Mouse (Mus musculus): Measurements from ENCODE around the gene Mustn1. TPM values are rescaled to one million over a fixed set of nuclear protein-coding genes. Genes with fewer than 3 reads are reported as not detected.

The Mustn1 gene
- total RNA-seq, 2 experiments from 2014 or later = 12.5 to 14.4 TPM

DNA sequence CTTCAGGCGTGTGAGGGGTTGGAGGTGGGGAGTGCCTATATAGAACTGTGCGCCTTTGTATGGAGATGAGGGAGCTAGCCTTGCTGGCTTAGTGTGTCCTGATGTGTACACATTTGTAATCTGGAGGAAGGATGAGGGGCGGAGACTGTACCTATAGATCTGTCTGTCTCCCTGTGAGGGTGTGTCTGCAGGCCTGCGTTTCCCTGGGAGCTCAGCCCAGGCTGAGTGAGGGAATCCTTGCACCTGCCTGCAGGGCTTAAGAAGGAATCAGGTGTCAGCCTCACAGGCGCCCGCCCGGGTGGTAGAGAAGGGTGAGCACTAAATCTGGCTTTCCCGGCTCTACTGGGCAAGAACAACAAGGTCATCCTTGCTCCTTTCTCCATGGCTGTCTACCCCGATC lies 794 bp downstream of the Mustn1 start:
- DNase-seq = no peak

DNA sequence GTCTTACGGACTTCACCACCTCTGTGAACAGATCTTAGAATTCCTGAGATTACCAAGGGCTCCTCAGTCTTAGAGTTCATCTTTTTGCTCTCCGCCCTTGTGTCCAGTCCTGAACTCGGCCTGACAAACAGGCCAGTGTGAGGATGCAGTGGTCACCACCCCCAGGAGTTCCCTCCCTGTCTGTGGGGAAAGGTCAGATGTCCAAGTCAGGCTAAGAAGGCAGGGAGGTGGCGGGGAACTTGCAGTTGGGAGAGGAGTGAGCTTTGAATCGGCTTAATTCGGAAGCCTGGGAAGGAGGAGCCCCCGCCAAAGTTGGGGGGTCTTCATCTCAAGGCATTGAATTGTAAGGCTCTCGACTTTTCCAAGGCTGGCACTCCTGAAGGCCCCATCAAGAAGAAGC lies 1.3 kb downstream of the Mustn1 start:
- no peak for DNase-seq

DNA sequence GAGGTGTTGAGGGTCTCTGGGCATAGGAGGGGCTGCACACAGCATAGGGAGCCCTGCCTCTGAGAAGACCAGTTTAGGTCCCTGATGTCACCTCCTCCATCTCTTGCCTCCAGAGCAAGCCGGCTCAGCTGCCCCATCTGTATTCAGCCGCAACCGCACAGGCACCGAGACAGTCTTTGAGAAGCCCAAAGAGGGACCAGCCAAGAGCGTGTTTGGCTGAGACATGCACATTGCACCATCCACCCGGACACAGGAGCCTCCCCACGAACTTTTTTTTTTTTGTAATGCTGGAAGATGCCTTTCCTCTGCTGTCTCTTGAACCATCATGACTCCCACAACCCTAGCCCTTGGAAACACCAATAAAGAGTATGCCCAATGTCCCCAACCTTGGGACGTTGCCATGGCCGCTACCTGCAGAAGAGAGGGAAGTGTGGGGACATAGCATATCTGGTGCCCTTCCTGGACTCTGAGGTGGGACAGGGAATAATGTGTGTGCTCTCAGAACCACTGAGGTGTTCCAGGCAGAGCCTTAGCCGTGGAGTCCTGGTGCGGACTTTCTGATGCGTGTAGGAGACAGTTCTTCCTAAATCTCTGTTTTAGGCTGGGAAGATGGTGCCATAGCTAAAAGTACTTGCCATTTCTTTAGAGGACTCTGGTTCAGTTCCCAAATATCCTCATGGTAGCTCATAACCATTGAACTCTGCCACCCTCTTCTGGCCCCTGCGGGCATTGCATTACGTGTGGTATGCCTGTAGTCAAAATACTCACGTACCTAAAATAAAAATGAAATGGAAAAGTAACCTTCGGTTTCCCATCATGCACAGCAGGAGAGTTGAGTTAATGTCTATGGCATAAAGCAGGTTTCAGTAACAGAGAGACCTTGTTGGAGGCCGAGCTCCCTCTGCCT lies 2.1 kb downstream of the Mustn1 start:
- DNase-seq = peak; percentile 66 to 91

DNA sequence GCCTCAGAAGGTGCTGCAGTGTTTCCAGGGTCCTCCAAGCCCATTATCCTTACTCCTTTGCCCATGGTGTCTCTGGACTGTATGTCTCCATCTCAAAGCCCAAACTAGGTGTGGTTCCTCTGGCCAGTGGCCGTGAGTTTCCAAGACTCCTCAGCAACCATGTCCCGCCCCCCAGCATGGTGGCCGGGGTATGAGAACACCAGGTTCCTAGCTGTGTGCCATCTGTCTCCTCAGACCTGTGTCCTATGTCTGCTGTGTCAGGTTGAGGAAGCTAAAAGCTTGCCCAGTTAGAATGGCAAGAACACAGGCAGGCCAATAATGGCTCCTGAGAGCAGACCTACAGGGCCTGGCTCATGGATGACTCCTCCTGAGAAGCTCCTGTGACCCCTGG lies 2.7 kb downstream of the Mustn1 start:
- no peak for DNase-seq

DNA sequence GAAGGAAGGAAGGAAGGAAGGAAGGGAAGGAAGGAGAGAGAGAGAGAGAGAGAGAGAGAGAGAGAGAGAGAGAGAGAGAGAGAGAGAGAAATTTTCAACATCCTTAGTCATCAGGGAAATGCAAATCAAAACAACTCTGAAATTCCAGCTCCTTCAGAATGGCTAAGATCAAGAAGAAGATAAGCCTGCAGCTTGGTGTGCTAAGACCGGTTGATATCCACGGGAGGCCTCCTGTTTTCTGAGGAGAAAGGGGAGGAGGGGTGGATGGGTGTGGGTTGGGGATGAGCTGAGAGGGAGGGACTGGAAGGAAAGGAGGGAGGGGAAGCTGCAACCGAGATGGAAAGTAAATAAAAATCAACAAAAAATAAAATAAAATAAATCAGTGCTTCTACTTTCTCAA lies 6.3 kb downstream of the Mustn1 start:
- no peak for DNase-seq

DNA sequence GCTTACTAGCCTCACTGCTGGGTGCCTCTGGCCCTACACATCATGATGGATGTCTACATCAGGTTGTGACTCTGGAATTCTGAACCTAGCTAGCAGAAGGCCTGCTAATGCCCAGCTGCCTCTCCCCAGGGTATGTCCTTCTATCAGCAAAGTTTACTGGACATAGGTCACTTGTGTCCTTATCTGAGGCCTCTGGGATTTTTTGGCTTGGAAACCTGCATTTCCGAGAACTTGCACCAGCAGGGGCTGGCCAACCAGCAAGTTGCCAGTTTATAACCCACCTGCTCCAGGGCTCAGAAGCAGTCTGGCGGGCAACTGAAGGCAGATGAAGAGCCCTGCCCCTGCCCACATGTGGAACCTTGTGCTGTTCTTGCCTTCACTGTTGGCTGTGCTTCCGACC lies 7.2 kb downstream of the Mustn1 start, which contains the start of gene Itih4:
Gene Itih4 (plus strand): TSS at position 273 of the 400 bp plus-strand sequence.
- no peak for DNase-seq

DNA sequence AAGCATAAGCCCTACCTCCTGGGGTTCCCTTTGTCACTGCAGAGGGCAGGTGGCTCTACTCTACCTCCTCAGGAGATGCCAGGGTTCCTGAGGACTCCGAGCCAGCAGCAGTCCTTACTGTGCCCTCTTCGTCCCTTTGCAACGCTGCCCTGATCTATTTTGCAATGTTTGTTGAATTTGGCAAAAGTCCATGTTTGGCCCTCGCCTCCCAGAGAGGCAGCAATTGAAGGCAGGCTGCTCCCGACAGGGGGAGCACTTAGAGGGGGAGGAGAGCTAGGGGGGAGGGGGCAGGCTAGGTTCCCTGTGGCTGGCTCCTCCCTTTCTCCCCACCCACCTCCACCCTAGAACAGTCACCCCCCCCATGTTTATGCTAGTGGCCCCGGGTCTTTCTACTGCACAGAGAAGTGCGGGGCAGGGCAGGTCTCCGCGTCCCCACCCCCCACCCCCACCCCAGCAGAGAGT lies 9.3 kb downstream of the Mustn1 start:
- DNase-seq = peak; percentile 74 to 82

DNA sequence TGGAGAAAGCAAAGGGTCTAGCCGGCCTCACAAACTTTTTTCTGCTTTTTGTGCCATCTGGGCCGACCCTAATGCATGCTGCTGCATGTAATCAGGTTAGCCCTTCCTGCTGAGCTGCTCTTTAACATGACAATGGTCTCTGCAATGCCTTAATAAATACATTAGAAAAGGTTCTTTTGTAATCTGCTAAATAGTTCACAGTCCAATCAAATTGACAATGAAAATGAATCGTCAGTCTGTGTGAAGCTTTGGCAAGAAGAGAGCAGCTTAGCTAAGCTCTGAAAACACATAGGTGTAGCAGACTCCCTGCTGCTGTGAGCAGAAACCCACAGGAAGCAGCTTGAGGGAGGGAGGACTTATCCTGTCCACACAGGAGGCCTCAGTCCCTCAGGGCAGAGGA lies 21.0 kb downstream of the Mustn1 start:
- no peak for DNase-seq

DNA sequence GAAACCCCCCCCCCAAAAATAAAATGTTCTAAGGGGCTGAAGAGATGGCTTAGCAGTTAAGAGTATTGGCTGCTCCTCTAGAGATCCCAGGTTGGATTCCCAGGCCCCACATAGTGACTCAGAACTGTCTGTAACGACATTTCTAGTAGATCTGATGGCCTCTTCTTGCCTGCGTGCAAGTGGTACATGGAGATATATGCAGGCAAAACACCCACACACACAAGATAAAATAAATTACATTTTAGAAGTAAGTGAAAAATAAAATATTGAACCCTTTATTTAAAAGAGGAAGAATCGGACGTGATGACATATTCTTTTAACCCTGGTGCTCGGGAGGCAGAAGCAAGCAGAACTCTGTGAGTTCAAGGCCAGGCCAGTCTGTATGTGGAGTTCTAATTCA lies 23.6 kb downstream of the Mustn1 start:
- DNase-seq = no peak

DNA sequence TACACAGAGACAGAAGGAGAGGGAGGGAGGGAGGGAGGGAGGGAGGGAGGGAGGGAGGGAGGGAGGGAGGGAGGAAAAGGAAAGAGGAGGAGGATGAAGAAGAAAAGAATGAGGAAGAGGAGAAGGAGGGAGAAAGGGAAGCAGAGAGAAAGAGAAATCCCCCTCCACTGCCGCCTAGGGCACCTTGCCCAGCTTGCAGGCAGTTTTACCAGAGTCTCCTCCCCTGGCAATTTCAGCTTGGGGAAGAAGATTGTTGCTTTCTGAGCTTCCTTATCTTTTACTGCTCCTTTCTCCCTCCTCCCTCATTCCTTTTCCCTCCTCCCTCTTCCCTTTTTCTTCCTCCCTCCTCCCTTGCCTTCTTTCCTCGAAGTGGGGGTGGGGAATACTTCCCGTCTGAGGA lies 24.0 kb downstream of the Mustn1 start:
- DNase-seq = no peak

DNA sequence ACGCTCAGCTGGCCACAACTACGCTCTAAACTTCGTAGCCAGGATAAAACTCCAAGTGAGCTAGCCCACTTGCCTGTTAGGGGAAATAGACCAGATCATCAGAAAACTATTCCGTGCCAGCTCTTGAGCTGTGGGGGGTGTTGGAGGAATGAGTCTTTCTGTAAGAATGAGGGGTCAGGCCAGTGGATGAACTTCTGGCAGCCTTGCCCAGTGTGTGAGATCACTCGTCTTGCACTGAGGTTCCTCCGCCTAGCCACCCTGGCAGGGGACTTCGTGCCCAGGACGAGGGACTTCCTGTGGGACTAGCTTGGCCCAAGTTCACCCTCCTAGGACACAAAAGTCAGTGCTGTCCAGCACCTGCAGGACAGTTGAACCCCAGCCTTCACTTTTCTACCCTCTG lies 25.3 kb downstream of the Mustn1 start:
- DNase-seq = no peak

DNA sequence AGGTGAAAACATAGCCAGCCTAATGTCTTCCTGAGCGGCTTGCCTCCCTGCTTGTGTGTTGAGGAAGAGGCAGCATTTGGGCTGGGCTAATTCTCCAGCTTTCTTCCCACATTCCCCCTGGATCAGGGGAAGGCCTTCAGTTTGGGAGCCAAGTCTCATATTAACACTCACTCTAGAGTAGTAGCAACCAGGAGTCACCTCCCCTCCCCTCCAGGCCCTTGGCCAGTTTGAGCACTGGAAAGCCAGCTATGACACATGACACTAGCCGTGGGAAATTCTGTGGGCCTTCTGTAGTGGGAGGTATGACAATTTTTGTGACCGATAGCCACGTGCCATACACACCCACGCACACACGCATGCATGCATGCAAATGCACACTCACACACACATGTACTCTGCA lies 27.0 kb downstream of the Mustn1 start:
- no peak for DNase-seq

DNA sequence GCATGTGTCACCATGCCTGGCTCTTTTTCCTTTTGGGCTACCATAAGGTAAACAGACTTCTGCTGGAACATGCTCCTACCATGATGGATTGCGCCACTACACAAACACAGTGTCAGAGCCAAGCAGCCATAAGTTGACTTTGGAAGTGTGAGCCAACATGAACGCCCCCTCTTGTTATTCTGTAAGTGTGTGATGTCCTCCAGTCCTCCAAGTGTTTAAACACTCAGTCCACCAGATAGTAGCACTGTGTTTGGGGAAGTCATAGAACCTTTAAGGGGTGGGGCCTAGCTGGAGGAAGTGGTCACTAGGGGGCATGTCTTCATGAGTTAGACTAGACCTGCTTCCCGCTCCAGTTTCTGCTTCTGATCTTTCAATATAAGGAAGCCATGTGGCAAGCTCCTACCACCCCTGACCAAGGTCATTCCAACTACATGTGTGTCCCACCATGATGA lies 28.8 kb downstream of the Mustn1 start:
- DNase-seq = peak in 1 of 2 experiments; percentile 26

DNA sequence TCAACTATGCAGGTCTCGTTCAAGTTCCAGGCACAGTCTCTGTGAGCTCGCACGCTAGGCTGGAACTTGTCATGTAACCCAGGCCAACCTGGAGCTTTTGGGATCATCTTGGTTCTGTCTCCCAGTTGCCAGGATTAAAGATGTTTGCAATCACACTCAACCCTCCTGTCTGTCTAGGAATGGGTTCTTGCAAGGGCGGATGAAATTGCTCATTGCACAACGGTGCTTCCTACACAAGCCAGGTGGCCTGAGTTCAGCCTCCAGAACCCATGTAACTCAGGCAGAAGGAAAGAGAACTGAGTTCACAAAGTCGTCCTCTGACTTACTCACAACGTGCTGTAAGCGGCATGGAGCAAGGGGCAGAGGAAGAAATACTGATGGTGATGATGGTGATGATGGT lies 32.1 kb downstream of the Mustn1 start:
- no peak for DNase-seq

DNA sequence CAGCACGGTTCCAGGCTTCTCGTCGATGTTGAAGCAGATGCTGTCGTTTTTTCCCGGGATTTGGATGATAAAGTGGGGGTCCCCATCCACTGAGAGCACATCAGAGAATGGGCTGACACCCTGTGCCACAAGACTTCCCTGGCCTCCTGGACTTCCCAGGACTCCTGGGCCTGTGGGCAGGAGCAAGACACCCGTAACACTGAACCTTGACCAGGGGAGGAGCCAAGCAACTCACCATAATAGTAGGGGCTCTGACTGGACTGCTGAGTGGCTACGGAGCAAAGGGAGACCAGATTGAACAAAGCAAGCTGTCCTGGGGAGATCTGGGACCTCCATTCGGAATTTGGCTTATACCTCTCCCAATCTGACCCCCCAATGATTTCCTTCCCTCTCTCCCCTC lies 33.6 kb downstream of the Mustn1 start:
- DNase-seq = no peak

DNA sequence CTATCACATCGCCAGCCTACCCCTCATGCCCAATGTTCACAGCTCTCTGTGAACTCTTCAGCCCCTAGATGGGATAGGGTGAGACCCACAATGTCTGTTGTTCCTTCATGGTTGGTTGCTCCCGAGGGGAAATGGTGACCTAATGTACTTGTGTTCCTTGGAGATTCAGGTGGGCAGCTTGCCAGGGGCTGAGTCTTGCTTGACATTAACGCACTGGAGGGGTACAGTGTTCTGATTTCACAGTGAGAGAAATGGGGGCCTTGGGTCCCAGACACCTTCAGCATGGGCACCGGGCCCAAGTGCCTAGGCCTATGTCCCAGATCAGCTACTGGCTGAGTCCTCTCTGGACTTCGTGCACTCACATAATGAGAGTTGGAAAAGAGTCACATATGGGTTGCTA lies 34.4 kb downstream of the Mustn1 start:
- no peak for DNase-seq

DNA sequence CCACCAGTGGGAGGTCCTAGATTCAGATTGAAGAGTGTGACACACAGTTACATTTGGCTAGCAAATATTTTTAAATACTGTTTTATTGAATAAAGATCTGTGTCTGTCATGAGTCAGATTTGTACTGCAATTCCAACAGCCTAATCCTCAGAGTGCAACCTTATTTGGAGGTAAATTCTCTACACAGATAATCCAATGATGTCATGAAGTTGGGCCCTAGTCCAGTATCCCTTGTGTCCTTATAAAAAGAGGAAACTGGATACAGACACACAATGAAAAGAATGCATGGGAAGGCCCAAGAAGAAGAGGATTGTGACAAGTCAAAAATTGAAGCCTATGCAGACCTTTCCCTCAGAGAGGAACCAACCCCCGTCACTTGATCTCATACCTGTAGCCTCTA lies 37.5 kb downstream of the Mustn1 start:
- no peak for DNase-seq

DNA sequence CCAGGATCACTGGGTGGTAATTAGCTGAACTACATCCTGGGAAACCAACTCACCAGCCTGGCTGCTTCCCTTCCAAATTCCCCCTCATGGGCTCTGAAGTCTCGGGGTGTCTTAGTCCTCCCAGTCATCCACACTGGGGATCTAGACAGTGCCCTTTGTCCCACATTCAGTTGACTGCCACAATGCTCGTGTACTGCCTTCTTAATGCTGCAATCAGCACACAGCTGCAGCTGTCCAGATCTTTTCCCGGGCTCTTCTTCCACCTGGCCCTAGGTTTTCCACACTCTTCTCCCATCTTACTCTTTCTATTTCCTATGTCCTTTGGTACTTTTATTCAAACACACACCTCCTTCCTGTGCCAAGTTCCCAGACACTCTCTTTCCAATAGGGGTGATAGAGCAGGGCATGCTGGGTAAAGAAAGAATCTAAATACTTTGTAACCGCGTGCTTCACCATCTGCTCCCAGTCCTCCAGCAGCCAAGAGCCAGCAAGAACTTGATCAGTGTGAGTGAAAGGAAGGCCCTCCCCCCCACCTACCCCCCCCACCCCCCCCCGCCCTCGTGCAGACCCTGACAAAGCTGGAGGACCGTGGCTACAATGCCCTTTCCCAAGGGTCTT lies 43.2 kb downstream of the Mustn1 start:
- no peak for DNase-seq

DNA sequence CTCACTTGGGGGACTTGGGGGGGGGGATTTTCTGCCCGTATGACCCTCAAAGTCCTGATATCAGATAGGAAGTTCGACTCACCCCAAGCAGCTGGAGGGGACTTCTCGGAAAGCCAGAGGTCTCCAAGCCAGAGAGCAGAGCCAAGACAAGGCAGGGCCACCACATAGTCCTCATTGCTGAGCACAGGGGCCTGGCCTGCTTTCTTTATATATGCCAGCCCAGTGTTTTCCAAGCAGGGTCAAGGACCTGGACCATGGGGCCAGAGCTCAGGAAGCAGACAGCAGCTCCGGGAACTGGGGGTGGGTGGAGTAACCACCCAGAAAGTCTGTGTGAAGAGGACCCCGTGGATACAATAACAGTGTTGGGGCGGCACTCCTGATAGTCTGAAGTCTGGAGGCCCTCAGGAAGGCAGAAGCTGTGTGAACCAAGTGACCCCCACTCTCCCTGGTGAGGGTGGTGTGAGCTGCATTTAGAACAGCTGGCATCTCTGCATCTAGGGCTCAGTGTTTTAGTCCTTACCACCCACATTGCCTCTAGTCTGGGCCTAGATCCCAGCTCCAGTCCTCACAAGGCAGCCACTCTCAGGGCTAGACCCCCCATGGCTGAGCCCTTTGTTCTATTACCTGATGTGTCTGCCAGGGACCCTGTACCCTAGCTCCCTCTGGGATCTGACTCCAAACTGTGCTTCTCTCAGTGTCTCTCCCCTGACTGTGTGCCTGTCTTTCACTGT lies 44.5 kb downstream of the Mustn1 start, which contains the start of gene Itih3:
Gene Itih3 (minus strand): TSS at position 386 of the 731 bp plus-strand sequence.
- DNase-seq = peak; percentile 17 to 38

DNA sequence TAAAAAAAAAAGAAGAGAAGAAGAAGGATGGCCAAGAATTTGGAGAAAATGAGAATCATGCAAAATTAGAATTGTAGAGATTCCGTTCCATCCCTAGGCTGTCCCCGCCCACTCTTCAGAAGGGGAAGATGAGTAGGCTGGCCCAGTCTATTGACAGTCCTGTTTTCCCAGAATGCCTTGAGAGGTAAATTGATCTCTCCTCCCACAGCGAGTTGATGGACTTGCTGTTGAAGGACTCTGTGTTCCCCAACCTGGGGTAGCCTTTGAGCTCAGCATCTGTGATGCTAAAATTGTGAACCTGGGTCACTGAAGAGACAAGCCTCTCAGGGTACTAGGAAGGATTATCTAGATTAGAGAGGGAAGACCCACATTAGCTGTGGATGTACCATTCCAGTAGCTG lies 46.5 kb downstream of the Mustn1 start:
- no peak for DNase-seq

DNA sequence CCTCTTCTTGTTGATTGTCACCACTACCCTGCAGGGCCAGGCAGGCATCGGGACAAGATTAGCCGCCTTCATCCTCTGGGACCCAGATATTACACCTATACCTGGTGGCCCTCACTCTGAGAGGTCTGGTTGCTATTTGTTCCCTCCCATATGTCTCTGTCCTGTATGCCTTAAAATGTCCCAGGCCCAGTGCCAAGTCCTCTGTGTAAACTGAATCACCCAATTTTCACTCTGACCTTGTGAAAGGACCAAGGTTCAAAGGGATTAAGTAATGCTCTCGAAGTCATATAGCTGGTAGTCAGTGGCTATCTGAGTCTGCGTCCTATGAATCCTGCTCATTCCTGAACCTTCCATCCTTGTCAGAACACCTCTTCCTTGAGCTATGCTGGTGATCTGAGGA lies 51.4 kb downstream of the Mustn1 start:
- DNase-seq = no peak

All from heart, adult 18-20 months (tissue).